Mouse (Mus musculus) 416B (cell line): ENCODE measurements around the gene Dhh.

Source experiments
- DNase-seq: peaks from one replicate; pipeline ENCODE4 v3.0.0; 2011; ENCODE audit warnings: low read depth

Dhh gene

DNA sequence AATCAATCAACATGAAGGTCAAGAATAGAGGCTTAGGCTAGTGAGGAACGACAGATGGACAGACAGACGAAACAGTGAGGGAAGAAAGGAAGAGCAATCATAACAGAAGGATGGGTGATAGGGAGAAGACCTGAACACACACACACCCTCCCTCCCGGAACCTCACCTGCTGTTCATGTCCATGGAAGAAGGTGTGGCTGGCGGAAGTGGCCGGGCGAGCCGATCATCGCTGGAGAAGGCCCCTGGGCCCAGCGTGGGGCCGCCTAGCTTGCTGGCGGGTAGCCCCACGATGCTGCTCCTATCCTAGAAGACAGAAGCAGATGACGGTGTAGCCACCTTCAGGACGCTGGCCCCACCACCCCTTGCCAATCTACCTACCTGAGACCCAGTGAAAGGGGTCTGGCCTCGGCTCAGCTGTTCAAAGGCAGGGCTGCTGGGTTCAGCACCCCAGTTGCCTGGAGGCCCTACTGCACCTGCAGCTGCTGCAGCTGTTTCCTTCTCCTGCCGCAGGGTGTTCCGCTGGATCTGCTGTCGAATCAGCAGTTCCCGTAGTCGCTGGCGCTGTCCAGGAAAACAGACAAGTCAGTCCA lies 47.0 kb downstream of the Dhh start:
- DNase-seq: no peak

DNA sequence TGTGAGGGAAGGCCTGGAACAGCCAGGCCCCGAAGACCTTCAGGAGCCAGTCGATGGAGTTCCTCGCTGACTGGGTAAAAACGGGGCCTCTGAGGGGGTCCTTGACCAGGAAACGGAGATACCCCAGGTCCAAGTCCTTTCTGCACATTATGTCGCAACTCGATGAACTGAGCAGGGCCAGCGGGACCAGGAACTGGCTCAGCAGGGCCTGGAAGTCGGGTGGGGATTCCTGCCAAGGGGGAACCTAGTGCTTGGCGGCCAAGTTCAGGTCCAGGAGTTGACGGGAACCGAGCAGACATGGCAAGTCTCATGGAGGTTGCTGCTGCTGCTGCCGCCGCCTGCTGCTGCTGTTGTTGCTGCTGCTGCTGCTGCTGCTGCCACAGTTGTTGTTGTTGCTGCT lies 47.7 kb downstream of the Dhh start:
- no peak for DNase-seq

DNA sequence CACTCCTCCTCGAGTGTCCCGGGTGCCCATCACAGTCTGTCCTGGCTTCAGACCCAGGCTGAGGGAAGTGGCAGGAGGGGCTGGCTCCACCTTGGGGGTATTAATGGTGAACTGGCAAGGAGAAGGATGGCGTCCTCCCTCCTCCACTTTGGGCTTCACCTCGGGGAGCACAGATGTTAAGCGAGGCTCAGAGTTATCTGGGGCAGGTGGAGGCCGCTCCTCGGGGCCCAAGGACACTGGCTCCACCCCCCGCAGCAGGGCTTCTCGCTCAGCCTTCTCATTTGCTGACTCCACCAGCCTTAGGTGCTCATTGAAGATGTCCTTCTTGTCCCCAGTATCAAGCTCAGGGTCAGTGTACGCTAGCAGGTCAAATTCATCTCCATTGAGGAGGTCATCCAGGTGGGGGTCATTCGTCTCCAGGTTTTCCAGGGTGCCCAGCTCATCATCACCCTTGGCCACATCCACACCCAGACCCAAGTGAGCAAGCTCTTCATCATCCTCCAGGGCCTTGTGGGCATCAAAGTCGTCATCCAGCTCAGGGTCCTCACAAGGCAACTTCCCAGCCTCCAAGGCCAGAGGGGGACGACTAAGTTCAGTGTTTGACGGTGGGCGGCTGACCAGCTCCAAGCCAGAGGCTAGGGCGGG lies 48.3 kb downstream of the Dhh start:
- no peak for DNase-seq

DNA sequence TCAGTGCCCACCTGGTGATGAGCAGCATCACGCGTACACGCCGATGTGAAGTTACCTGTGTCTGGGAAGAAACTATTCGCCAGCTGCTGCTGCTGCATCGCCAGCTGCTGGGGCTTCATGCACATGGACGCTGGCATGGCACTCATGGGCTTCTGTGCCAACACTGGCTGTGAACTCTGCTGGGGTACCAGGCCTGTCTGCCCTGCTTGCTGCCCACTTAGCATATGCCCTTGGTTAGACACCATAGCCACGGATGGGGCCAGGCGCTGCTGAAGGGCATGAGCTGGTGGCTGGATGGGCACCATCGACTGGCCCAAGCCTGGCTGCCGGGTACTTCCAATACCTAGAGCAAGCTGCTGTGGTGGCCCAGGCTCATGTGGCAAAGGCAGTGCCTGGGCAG lies 49.2 kb downstream of the Dhh start:
- no peak for DNase-seq

DNA sequence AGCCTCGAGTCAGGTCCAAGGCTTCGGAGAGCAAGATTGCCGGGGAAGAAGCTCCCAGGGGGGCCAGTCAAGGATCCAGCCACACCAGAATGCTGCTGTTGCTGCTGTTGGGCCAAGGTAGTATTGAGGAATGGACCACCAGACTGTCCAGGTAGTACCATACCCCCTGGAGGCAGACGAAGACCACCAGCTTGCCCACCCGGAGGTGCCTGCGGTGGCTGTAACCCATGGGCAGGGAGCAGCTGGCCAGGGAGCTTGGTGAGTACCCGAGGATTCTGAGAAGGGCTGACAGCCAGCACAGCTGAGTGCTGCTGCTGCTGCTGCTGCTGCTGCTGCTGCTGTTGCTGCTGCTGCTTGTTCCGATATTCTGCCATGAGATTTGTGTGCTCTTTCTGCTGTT lies 52.2 kb downstream of the Dhh start:
- no peak for DNase-seq

DNA sequence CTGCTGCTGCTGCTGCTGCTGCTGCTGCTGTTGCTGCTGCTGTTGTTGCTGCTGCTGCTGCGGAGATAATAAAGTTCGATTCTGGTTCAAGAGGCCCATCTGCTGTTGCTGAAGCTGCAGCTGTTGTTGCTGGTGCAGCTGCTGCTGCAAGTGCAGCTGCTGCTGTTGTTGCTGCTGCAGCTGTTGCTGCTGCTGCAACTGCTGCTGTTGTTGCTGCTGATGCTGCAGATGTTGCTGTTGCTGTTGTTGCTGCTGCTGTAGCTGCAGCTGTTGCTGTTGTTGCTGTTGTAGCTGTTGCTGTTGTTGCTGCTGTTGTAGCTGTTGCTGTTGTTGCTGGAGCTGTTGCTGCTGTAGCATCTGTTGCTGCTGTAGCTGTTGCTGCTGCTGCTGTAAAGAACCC lies 53.2 kb downstream of the Dhh start:
- DNase-seq: no peak

DNA sequence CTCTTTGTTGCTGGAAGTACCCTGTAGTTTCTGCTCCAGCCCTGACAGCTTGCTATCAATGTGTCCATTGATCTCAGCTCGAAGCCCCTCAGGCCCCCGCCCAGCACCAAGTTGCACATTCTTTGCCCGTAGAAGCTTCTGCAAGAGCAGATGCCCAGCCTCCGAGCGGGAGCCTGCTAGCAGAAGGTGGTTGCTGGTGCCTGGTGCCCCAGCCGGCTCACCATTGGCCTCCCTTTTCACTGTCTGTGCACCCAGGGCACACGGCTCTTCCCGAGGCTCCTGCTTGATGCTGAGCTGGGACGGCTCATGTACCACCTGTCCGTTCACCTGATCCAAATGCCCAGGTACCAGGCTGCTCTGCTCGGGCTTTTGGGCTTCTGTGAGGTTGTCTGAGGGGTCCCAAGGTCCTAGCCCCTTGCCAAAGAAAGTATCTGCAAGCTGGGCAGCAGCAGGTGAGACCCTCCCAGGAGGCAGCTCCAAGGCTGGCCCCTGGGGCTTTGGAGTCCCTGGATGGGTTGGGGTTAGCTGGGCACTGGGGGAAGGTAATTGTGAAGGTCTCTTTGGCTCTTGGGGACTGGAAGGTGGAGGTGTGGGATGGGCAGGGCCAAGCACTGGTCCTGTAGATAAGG lies 54.6 kb downstream of the Dhh start:
- no peak for DNase-seq
